In genomic region chr2:31776479-31776878, GRCm38 (mm10) we compare ENCODE assay signal across 18 mouse cellular contexts. TPM values are rescaled to one million over a fixed set of nuclear protein-coding genes. Genes with fewer than 3 reads are reported as not detected.
"Had no signal": no experiment of that assay in that cellular context is flagged by ENCODE, and none has a peak within 500 bp of the region (broad histone marks: within the 10 kb centered on the region; RNA-seq: fewer than 3 reads in every experiment).

No protein-coding gene starts in this region.

- H3K9ac ChIP-seq: limb, embryonic 13.5 days; liver, embryonic 14.5 days; midbrain, embryonic 15.5 days; neural tube, embryonic 12.5 days had no signal

- H3K27me3 ChIP-seq: limb, embryonic 13.5 days; megakaryocyte, embryonic 14.5 days; midbrain, embryonic 15.5 days; neural tube, embryonic 12.5 days had no signal

- H3K4me3 ChIP-seq: layer of hippocampus, adult 2 months; limb, embryonic 13.5 days; megakaryocyte, embryonic 14.5 days; midbrain, embryonic 15.5 days; neural tube, embryonic 12.5 days had no signal

- ATAC-seq: midbrain, embryonic 15.5 days had no signal

- H3K9me3 ChIP-seq: midbrain, embryonic 15.5 days; neural tube, embryonic 12.5 days had no signal

- DNase-seq: kidney, postnatal 10 days; kidney, postnatal 4 days; left cerebral cortex, postnatal 4 days; lung, adult 18-20 months; lung, postnatal 4 days; thymus, postnatal 14 days had no signal

- H3K4me1 ChIP-seq: midbrain, embryonic 15.5 days had no signal

- H3K4me2 ChIP-seq: limb, embryonic 13.5 days; midbrain, embryonic 11.5 days; midbrain, embryonic 15.5 days; neural tube, embryonic 12.5 days had no signal

- H3K27ac ChIP-seq: layer of hippocampus, adult 2 months; limb, embryonic 13.5 days; liver, embryonic 14.5 days; midbrain, embryonic 15.5 days; neural tube, embryonic 12.5 days; stomach, postnatal 0 days had no signal

RNA-seq across cellular contexts. Expression of gene Qrfp, which starts 33.9 kb away (rescaled TPM):
- total RNA-seq: layer of hippocampus, adult 2 months; layer of hippocampus, postnatal 14 days; left cerebral cortex, adult 18-20 months; left cerebral cortex, postnatal 10 days; left cerebral cortex, postnatal 4 days; liver, adult 2 months had no signal
- polyA plus RNA-seq: liver, adult 2 months; liver, embryonic 14.5 days had no signal
